Mouse (Mus musculus) intestine, embryonic 15.5 days (tissue): ENCODE data around the gene Pip5k1c. TPM values are rescaled to one million over a fixed set of nuclear protein-coding genes. Genes with fewer than 3 reads are reported as not detected.

Experiments
- ATAC-seq: fragments of 200-750 bp; cut with Nextera tagmentation; 2 replicates; pipeline ENCODE4 v1.8.0; 2017; ENCODE audit warnings: moderate TSS enrichment, moderate library complexity
- H3K27ac ChIP-seq: fragments of 300-500 bp; sonication (generic); 2 replicates; pipeline ENCODE4 v1.5.1; 2015; ENCODE audit warnings: mild to moderate bottlenecking, inconsistent platforms
- H3K27me3 ChIP-seq: fragments of 300-500 bp; sonication (generic); replicated peaks from 2 replicates; pipeline ENCODE4 v1.6.1; 2015; ENCODE audit warnings: inconsistent platforms
- H3K36me3 ChIP-seq: fragments of 300-500 bp; sonication (generic); 2 replicates; pipeline ENCODE4 v1.6.1; 2015; ENCODE audit warnings: inconsistent platforms
- H3K4me1 ChIP-seq: fragments of 300-500 bp; sonication (generic); replicated peaks from 2 replicates; pipeline ENCODE4 v1.6.1; 2015; ENCODE audit warnings: inconsistent platforms
- H3K4me2 ChIP-seq: fragments of 300-500 bp; sonication (generic); replicated peaks from 2 replicates; pipeline ENCODE4 v1.6.1; 2015; ENCODE audit warnings: mild to moderate bottlenecking, inconsistent platforms
- H3K4me3 ChIP-seq: fragments of 300-500 bp; sonication (generic); replicated peaks from 2 replicates; pipeline ENCODE4 v1.5.1; 2015; ENCODE audit warnings: inconsistent platforms
- H3K9ac ChIP-seq: fragments of 300-500 bp; sonication (generic); 2 replicates; pipeline ENCODE4 v1.6.1; 2015; ENCODE audit warnings: inconsistent platforms
- H3K9me3 ChIP-seq: fragments of 300-500 bp; sonication (generic); 2 replicates; pipeline ENCODE4 v1.6.1; 2016; ENCODE audit warnings: inconsistent platforms
- WGBS: fragments of 180-500 bp; shearing (Covaris S2); methylation state at CpG from one replicate; pipeline ENCODE4 v1.1.7; 2015; 5-methylcytosine and 5-hydroxymethylcytosine counted together
- polyA plus RNA-seq: library from polyadenylated mRNA; unstranded; fragments of >200 nt; fragmentation: Nextera tagmentation; extraction: Ambion mirVana; gene quantifications from 2 replicates; pipeline ENCODE4 v1.2.1, GENCODE M21; 2015

Gene Pip5k1c
- polyA plus RNA-seq, 1 experiment from 2014 or later, result 42.7 TPM

DNA sequence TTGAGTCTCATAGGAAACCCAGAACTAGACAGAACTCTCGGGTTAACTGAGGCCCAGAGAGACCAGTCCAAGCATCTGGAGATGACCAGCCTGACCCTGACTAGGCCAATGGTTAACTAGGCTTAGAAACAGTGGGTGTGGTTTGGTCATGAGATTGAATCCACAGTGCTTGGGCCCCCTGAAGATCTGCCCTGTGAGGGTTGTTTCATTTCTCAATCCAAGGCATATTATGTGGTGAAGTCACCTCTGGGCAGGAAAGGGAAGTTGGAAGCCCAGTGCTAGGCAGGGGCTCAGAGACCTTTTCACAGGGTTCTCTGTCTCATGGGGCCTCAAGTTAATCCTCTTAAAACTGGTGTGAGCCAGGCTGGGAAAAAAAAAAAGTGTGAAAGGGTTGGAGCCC lies 66.1 kb downstream of the Pip5k1c start:
- peak overlapping the region; percentile 91; the same call in 1 of the 2 replicates for H3K9ac ChIP-seq
- 63% methylated on average over 1 of the region's 1 CpGs for WGBS
- peaks cover 3% of the 10 kb centered on the region; the same call in 1 of the 2 replicates for H3K36me3 ChIP-seq
- H3K27me3 ChIP-seq, result peaks cover 7% of the 10 kb centered on the region
- H3K27ac ChIP-seq, result peak overlapping the region; percentile 59
- H3K4me1 ChIP-seq, result peaks cover 50% of the 10 kb centered on the region
- H3K9me3 ChIP-seq, result no peaks in the 10 kb centered on the region
- peak overlapping the region; percentile 88; the same call in 1 of the 2 replicates for H3K4me3 ChIP-seq
- peak overlapping the region; percentile 99 for H3K4me2 ChIP-seq
- ATAC-seq, result peak; percentile 24

DNA sequence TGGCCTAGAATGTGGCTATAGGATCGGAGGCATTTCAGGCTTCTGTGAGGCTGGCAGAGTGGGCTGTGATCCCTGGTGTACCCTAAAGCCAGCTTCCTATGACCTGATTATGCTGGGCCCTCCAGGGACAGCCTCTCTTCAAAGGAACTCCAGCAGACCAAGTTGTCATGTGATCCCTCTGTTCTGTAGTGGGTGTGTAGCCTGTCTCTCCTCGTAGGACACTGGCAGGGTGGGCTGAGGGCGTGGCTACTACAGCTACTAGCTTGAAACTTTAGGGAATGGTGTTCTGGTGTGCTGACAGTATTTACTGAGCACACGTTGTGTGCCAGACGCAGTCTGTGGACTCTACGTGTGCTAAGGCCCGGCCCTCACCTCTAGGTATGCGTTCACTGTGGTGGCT lies 68.0 kb downstream of the Pip5k1c start:
- Histone ChIP-seq H3K9ac (peak overlapping the region; percentile 12; the same call in 1 of the 2 replicates), H3K9me3 (no peaks in the 10 kb centered on the region), H3K27me3 (peaks cover 10% of the 10 kb centered on the region), H3K36me3 (peaks cover 3% of the 10 kb centered on the region; the same call in 1 of the 2 replicates), H3K27ac (no peak overlapping the region), H3K4me2 (no peak overlapping the region; the same call in 1 of the 2 replicates), H3K4me3 (no peak overlapping the region), H3K4me1 (peaks cover 69% of the 10 kb centered on the region)
- ATAC-seq, result no peak
- WGBS, result 56% methylated on average over 8 of the region's 8 CpGs

- WGBS, result 69% methylated on average over 12 of the region's 12 CpGs
- Histone ChIP-seq H3K4me1 (peaks cover 69% of the 10 kb centered on the region), H3K9ac (no peak overlapping the region), H3K9me3 (no peaks in the 10 kb centered on the region), H3K4me3 (no peak overlapping the region), H3K36me3 (peaks cover 12% of the 10 kb centered on the region), H3K4me2 (no peak overlapping the region; the same call in 1 of the 2 replicates), H3K27ac (0 out of 2 replicates have a peak overlapping the region, but pooled peaks have one; percentile 29), H3K27me3 (peaks cover 10% of the 10 kb centered on the region)
- ATAC-seq, result peak; percentile 11; the same call in 1 of the 2 replicates
These were observed 69.7 kb downstream of the Pip5k1c start for GRCm38 (mm10) chr10:81362336-81362949.

- Histone ChIP-seq H3K27me3 (peaks cover 10% of the 10 kb centered on the region), H3K9ac (peak overlapping the region; percentile 44), H3K4me1 (peaks cover 59% of the 10 kb centered on the region), H3K36me3 (peaks cover 24% of the 10 kb centered on the region), H3K4me2 (peak overlapping the region; percentile 66), H3K9me3 (no peaks in the 10 kb centered on the region), H3K27ac (no peak overlapping the region), H3K4me3 (peak overlapping the region; percentile 25)
- 13% methylated on average over 53 of the region's 54 CpGs for WGBS
- no peak for ATAC-seq
These were observed 70.9 kb downstream of the Pip5k1c start for GRCm38 (mm10) chr10:81363436-81364346.

- Histone ChIP-seq H3K9me3 (no peaks in the 10 kb centered on the region), H3K9ac (peak overlapping the region; percentile 44), H3K27ac (peak overlapping the region; percentile 3), H3K36me3 (peaks cover 34% of the 10 kb centered on the region), H3K27me3 (peaks cover 10% of the 10 kb centered on the region), H3K4me2 (peak overlapping the region; percentile 66), H3K4me3 (peak overlapping the region; percentile 25), H3K4me1 (peaks cover 53% of the 10 kb centered on the region)
- peak; percentile 26 for ATAC-seq
- WGBS, result 9% methylated on average over 28 of the region's 28 CpGs
These were observed 71.9 kb downstream of the Pip5k1c start for GRCm38 (mm10) chr10:81364666-81365065.

DNA sequence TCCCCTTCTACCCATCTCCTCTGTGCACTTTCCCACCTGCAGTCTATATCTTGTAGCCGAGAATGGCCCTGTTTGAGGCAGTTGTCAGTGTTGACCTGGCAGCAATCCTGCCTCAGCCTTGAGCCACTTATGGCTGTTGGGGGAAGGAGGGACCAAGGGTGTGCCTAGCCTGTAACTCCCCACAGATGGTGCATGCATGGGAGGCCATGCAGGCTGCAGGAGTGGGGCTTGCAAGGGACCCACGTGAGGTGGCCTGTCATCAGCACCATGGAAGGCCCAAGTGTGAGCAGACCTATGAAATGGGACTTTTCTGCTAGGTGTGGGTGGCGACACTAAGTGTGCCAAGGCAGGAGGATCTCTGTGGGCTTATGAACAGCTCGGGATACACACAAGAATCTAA lies 72.3 kb downstream of the Pip5k1c start:
- Histone ChIP-seq H3K4me2 (peak overlapping the region; percentile 66; the same call in 1 of the 2 replicates), H3K4me3 (no peak overlapping the region), H3K27ac (peak overlapping the region; percentile 3), H3K4me1 (peaks cover 49% of the 10 kb centered on the region), H3K36me3 (peaks cover 36% of the 10 kb centered on the region), H3K27me3 (peaks cover 10% of the 10 kb centered on the region), H3K9ac (no peak overlapping the region; the same call in 1 of the 2 replicates), H3K9me3 (no peaks in the 10 kb centered on the region)
- WGBS, result 35% methylated on average over 4 of the region's 4 CpGs
- peak; percentile 24 for ATAC-seq

DNA sequence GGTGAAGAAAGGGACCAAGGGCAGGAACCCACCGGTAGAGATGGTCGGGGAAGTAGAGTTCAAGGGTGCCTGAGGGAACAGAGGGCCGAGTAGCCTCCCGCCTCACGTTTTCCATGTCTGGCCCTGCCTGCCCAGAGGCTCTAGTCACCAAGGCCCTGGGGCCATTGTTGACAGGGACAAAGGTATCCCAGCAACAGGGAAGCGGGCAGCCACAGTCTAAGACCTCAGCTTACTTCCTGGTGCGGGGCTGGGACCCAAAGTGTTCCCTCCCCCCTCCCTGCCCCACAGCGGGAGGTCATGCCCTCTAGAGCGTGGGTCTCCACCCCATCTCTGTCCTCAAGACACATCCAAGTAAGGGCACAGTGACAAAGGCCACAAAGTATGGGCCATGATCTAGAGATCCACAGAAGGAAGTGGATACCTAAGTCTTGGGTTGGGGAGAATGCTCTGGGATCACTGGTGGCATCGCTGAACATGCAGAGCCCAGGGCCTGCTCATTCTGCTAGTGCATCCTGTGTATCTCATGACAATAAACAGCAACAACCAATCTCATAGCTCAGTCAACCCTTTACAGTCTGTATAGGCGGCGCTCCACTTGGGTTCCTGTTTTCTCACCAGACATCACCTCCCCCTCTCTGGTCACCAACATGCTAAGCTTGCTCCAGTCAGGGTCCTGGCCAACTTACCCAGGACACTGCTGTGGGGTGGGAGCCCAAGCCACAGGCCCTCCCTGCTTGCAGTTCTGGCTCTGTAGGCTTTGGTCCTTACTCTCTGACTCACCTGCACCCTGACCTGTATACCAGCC lies 73.1 kb downstream of the Pip5k1c start, which contains the start of gene 4930404N11Rik:
TSS of gene 4930404N11Rik (minus strand) at position 145 of the 805 bp plus-strand sequence.
- H3K27ac ChIP-seq, result peak within 1 kb of the TSS; percentile 3
- 33% methylated on average over 12 of the region's 12 CpGs for WGBS
- peaks cover 10% of the 10 kb centered on the region for H3K27me3 ChIP-seq
- peak within 1 kb of the TSS; percentile 44; the same call in 1 of the 2 replicates for H3K9ac ChIP-seq
- peaks cover 44% of the 10 kb centered on the region for H3K4me1 ChIP-seq
- H3K9me3 ChIP-seq, result no peaks in the 10 kb centered on the region
- H3K36me3 ChIP-seq, result peaks cover 43% of the 10 kb centered on the region
- H3K4me3 ChIP-seq, result peak within 1 kb of the TSS; percentile 25
- peak; percentile 32 for ATAC-seq
- H3K4me2 ChIP-seq, result peak within 1 kb of the TSS; percentile 66

- peaks cover 10% of the 10 kb centered on the region for H3K27me3 ChIP-seq
- peak; percentile 19 for ATAC-seq
- no peaks in the 10 kb centered on the region for H3K9me3 ChIP-seq
- 72% methylated on average over 6 of the region's 6 CpGs for WGBS
- H3K4me3 ChIP-seq, result no peak overlapping the region
- H3K36me3 ChIP-seq, result peaks cover 48% of the 10 kb centered on the region
- H3K4me2 ChIP-seq, result no peak overlapping the region
- H3K4me1 ChIP-seq, result peaks cover 39% of the 10 kb centered on the region
- peak overlapping the region; percentile 3; the same call in 1 of the 2 replicates for H3K27ac ChIP-seq
- no peak overlapping the region for H3K9ac ChIP-seq
These were observed 73.9 kb downstream of the Pip5k1c start for GRCm38 (mm10) chr10:81366477-81367206.

GRCm38 (mm10) chr10:81367207-81367495 lies 74.4 kb downstream of the Pip5k1c start:
- H3K4me1 ChIP-seq, result peaks cover 39% of the 10 kb centered on the region
- H3K9ac ChIP-seq, result no peak overlapping the region
- no peak overlapping the region for H3K4me2 ChIP-seq
- 90% methylated on average over 6 of the region's 6 CpGs for WGBS
- H3K9me3 ChIP-seq, result no peaks in the 10 kb centered on the region
- H3K36me3 ChIP-seq, result peaks cover 49% of the 10 kb centered on the region
- H3K4me3 ChIP-seq, result no peak overlapping the region
- H3K27ac ChIP-seq, result no peak overlapping the region
- ATAC-seq, result no peak
- H3K27me3 ChIP-seq, result peaks cover 10% of the 10 kb centered on the region
